Mouse (Mus musculus) liver, embryonic 14.5 days (tissue): ENCODE measurements at regions not wholly inside any gene's neighbourhood (a gene's known extent, or its start where the extent isn't known, plus 50 kb on each side); places are given as distances from the start of the nearest gene placed in this dataset.

Experiments
- ATAC-seq: fragments of 200-750 bp; cut with Nextera tagmentation; 2 replicates; pipeline ENCODE4 v1.8.0; 2017; ENCODE audit warnings: moderate number of reproducible peaks, mild to moderate bottlenecking, moderate library complexity; ENCODE audit not compliant: insufficient read depth
- DNase-seq, 3 experiments: peaks; one replicate each; pipeline ENCODE4 v3.0.0-alpha.2; 2012 to 2013; ENCODE audit warnings: low read depth in 3 of 3, low spot score in 3 of 3
- H3K27ac ChIP-seq: fragments of 300-500 bp; sonication (generic); 2 replicates; pipeline ENCODE4 v1.5.1; 2014; ENCODE audit warnings: moderate library complexity, mild to moderate bottlenecking, control low read depth, inconsistent platforms
- H3K27me3 ChIP-seq: fragments of 300-500 bp; sonication (generic); 2 replicates; pipeline ENCODE4 v1.6.1; 2014; ENCODE audit warnings: mild to moderate bottlenecking, low read length, moderate library complexity; ENCODE audit not compliant: control insufficient read depth, insufficient read depth
- H3K36me3 ChIP-seq: fragments of 300-500 bp; sonication (generic); replicated peaks from 2 replicates; pipeline ENCODE4 v1.6.1; 2014; ENCODE audit warnings: low read depth; ENCODE audit not compliant: control insufficient read depth, insufficient read depth
- H3K4me1 ChIP-seq, 2 experiments: fragments of 200-500 bp in 1 of 2; fragments of 300-500 bp in 1 of 2; sonication (generic) in 1 of 2; replicated peaks; 2 replicates each; pipeline ENCODE4 v1.6.1; 2012 to 2014; ENCODE audit warnings: antibody characterized with exemption in 1 of 2, inconsistent platforms in 1 of 2, low read length in 1 of 2; ENCODE audit not compliant: control insufficient read depth in 2 of 2, insufficient read depth in 2 of 2
- H3K4me2 ChIP-seq: fragments of 300-500 bp; sonication (generic); 2 replicates; pipeline ENCODE4 v1.6.1; 2014; ENCODE audit warnings: low read depth, mild to moderate bottlenecking, control low read depth, moderate library complexity
- H3K4me3 ChIP-seq, 2 experiments: fragments of 200-500 bp in 1 of 2; fragments of 300-500 bp in 1 of 2; sonication (generic) in 1 of 2; 2 replicates each; pipeline ENCODE4 v1.5.1; 2012 to 2014; ENCODE audit warnings: low read depth in 2 of 2, low read length in 2 of 2, mild to moderate bottlenecking in 2 of 2, control low read depth in 1 of 2, inconsistent platforms in 1 of 2, moderate library complexity in 1 of 2; ENCODE audit not compliant: insufficient read depth in 1 of 2
- H3K9ac ChIP-seq: fragments of 300-500 bp; sonication (generic); replicated peaks from 2 replicates; pipeline ENCODE4 v1.6.1; 2014; ENCODE audit warnings: mild to moderate bottlenecking, control low read depth, moderate library complexity
- H3K9me3 ChIP-seq: fragments of 300-500 bp; sonication (generic); 2 replicates; pipeline ENCODE4 v1.6.1; 2016; ENCODE audit warnings: low read length, mixed read lengths; ENCODE audit not compliant: control insufficient read depth
- CTCF ChIP-seq: IDR thresholded peaks from 2 replicates; pipeline ENCODE4 v1.5.1; 2016; ENCODE audit warnings: antibody characterized with exemption, low read depth, control low read depth
- EP300 ChIP-seq: IDR thresholded peaks from 2 replicates; pipeline ENCODE4 v1.6.1; 2016; ENCODE audit warnings: antibody characterized with exemption, low read depth
- WGBS: fragments of 180-500 bp; shearing (Covaris S2); extraction: QIAGEN DNeasy Blood & Tissue Kit; methylation state at CpG from one replicate; pipeline ENCODE4 v1.1.7; 2014; ENCODE audit not compliant: insufficient replicate concordance; 5-methylcytosine and 5-hydroxymethylcytosine counted together

- DNase-seq (no peak), ATAC-seq (no peak)
- Histone ChIP-seq H3K9me3 (no peaks in the 10 kb centered on the region), H3K9ac (no peak overlapping the region), H3K27ac (no peak overlapping the region), H3K27me3 (no peaks in the 10 kb centered on the region), H3K4me2 (no peak overlapping the region), H3K36me3 (no peaks in the 10 kb centered on the region), H3K4me1 (no peaks in the 10 kb centered on the region), H3K4me3 (no peak overlapping the region)
- 64% methylated on average over 8 of the region's 8 CpGs for WGBS
- TF ChIP-seq CTCF (no peak), EP300 (no peak)
Measured at GRCm38 (mm10) chr2:144123395-144124034, 90.7 kb downstream of the Banf2 start.

DNA sequence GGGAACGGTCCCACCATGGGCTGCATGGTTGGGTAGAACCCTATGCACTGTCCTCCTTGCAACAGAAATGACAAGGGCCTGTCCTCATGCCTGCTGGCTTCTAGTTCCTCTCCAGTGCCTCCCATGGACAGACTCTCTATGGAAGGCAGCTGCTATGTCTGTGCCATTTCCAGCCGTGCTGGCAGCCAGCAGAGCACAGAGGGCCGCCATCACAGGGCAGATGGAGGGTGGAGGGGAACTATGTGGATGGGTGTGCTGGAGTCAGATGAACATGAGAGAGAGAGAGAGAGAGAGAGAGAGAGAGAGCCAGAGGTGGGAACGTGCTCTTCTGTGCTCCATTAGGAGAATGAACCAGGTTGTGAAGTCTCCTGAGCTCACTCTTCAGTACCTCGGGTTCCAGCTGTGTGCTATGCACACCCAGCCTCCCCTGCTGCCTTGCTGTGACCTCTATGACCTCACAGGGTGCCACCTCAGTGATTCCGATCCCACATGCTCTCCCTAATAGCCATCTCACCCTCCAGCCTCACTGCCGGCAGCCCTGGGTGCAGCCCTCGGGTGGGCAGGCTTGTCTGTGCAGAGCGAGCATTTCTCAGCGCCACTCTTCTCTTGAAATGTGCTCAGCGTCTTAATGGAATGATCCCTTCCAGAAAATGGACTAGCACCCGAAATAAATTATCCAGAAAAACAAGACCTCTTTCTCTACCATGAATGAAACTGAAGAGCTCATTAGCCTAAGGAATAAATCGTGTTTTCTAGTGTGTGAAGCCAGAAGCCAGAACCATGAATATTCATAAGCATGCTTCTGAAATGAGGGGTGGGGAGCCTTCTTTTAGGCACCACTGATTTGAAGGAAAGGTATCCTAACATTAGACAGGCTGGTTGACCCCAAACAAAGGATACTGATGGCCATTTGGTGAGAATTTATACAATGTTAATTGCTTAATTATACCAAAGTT lies 94.5 kb downstream of the Banf2 start:
- Histone ChIP-seq H3K27me3 (no peaks in the 10 kb centered on the region), H3K9ac (no peak overlapping the region), H3K4me2 (no peak overlapping the region), H3K36me3 (no peaks in the 10 kb centered on the region), H3K27ac (no peak overlapping the region), H3K9me3 (no peaks in the 10 kb centered on the region), H3K4me3 (no peak overlapping the region), H3K4me1 (no peaks in the 10 kb centered on the region)
- no peak for DNase-seq
- no peak for ATAC-seq
- 69% methylated on average over 13 of the region's 13 CpGs for WGBS
- TF ChIP-seq EP300 (no peak), CTCF (0 out of 2 replicates have a peak, but pooled peaks have one; percentile 1)

GRCm38 (mm10) chr2:144128038-144128402 lies 95.2 kb downstream of the Banf2 start:
- H3K27ac ChIP-seq = no peak overlapping the region
- 66% methylated on average over 3 of the region's 3 CpGs for WGBS

GRCm38 (mm10) chr2:144128527-144128926 lies 95.7 kb downstream of the Banf2 start:
- no peak for TF ChIP-seq CTCF
- no peak for TF ChIP-seq EP300
- Histone ChIP-seq H3K4me2 (no peak overlapping the region), H3K27ac (no peak overlapping the region), H3K36me3 (no peaks in the 10 kb centered on the region), H3K4me1 (no peaks in the 10 kb centered on the region), H3K4me3 (no peak overlapping the region), H3K27me3 (no peaks in the 10 kb centered on the region), H3K9me3 (no peaks in the 10 kb centered on the region), H3K9ac (no peak overlapping the region)
- ATAC-seq = no peak
- no peak for DNase-seq
- 52% methylated on average over 4 of the region's 4 CpGs for WGBS

More at GRCm38 (mm10) chr2:144128038-144128402, 95.2 kb downstream of the Banf2 start:
- H3K4me2 ChIP-seq = no peak overlapping the region
- no peaks in the 10 kb centered on the region for H3K4me1 ChIP-seq
- no peak overlapping the region for H3K4me3 ChIP-seq
- no peak for DNase-seq
- no peak for TF ChIP-seq CTCF
- TF ChIP-seq EP300 = no peak
- H3K36me3 ChIP-seq = no peaks in the 10 kb centered on the region
- H3K9me3 ChIP-seq = no peaks in the 10 kb centered on the region
- H3K9ac ChIP-seq = no peak overlapping the region
- no peak for ATAC-seq
- no peaks in the 10 kb centered on the region for H3K27me3 ChIP-seq

DNA sequence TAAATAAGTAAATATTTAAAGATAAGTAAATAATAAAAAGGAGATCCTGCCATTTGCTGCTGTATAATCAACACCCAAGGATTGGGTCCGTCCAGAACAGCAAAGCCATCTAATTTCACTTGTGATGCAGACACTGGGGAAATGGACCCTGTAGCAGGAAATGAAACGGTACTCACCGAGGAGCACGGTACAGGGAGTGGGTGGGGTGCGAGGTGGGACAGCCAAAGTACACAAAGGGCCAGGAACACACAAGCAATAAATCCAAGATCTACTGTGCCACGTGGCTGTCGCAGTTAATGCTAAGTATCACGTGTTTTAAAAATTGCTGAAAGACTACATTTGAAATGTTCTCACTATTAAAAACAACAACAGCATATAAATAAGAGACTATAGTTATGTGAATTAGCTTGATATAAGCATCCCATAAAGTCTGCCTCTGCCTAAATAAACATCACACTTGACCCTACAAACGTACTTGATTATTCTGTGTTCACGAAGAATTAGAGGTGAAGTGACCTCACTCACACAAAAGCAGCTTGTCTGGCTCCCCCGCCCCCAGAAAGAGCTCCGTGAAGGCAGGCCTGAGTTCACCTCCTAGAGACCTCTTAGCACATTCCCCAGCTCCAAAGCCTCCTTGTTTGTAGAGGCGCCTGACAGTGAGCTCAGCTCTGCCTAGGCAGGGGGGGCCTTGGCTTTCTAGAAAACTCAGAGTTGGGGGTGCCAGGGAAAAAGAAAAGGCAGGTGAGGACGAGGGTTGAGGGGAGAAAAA lies 101.1 kb downstream of the Banf2 start:
- Histone ChIP-seq H3K4me1 (peaks cover 0 to 2% of the 10 kb centered on the region in 2 experiments; a peak in 1 of 4 replicates), H3K27ac (no peak overlapping the region), H3K4me3 (no peak overlapping the region), H3K9me3 (no peaks in the 10 kb centered on the region), H3K27me3 (no peaks in the 10 kb centered on the region), H3K36me3 (no peaks in the 10 kb centered on the region), H3K9ac (no peak overlapping the region), H3K4me2 (no peak overlapping the region)
- ATAC-seq = no peak
- TF ChIP-seq EP300 = no peak
- no peak for TF ChIP-seq CTCF
- 60% methylated on average over 14 of the region's 14 CpGs for WGBS
- no peak for DNase-seq
